Mouse (Mus musculus) MEL (cell line): Measurements from ENCODE around the gene Nos1ap.

Experiments used
- CHD2 ChIP-seq: IDR thresholded peaks from 2 replicates; pipeline ENCODE4 v1.6.1; 2011; ENCODE audit warnings: low read length, improper control_type of control experiment
- CTCF ChIP-seq, 3 experiments: IDR thresholded peaks in 2 of 3; conservative IDR thresholded peaks in 1 of 3; 2 replicates each; pipeline ENCODE4 v1.5.1; 2011 to 2012; ENCODE audit warnings: low read length in 3 of 3, low read depth in 2 of 3, mild to moderate bottlenecking in 2 of 3, improper control_type of control experiment in 1 of 3, inconsistent platforms in 1 of 3, mixed read lengths in 1 of 3, moderate library complexity in 1 of 3; ENCODE audit not compliant: control insufficient read depth in 1 of 3, insufficient read depth in 1 of 3, poor library complexity in 1 of 3, severe bottlenecking in 1 of 3
- JUND ChIP-seq: IDR thresholded peaks from 2 replicates; pipeline ENCODE4 v1.6.1; 2011; ENCODE audit warnings: low read depth, mild to moderate bottlenecking, improper control_type of control experiment, low read length
- MAX ChIP-seq: IDR thresholded peaks from 2 replicates; pipeline ENCODE4 v1.6.1; 2011; ENCODE audit warnings: low read length, improper control_type of control experiment
- NELFE ChIP-seq: IDR thresholded peaks from 2 replicates; pipeline ENCODE4 v1.6.1; 2011; ENCODE audit warnings: low read depth, low read length, improper control_type of control experiment
- POLR2AphosphoS2 ChIP-seq: IDR thresholded peaks from 2 replicates; pipeline ENCODE4 v1.6.1; 2011; ENCODE audit warnings: low read length, improper control_type of control experiment
- RAD21 ChIP-seq: IDR thresholded peaks from 2 replicates; pipeline ENCODE4 v1.6.1; 2011; ENCODE audit warnings: mild to moderate bottlenecking, low read depth, low read length, improper control_type of control experiment
- SMC3 ChIP-seq: IDR thresholded peaks from 2 replicates; pipeline ENCODE4 v1.6.1; 2011; ENCODE audit warnings: low read depth, low read length, improper control_type of control experiment
- TBP ChIP-seq: IDR thresholded peaks from 2 replicates; pipeline ENCODE4 v1.8.0; 2011; ENCODE audit warnings: low read depth, low read length, improper control_type of control experiment
- TCF12 ChIP-seq: IDR thresholded peaks from 2 replicates; pipeline ENCODE4 v1.6.1; 2014; ENCODE audit warnings: low read depth, mild to moderate bottlenecking, inconsistent platforms, low read length, improper control_type of control experiment, moderate library complexity
- USF1 ChIP-seq: IDR thresholded peaks from 2 replicates; pipeline ENCODE4 v1.6.1; 2014; ENCODE audit warnings: low read depth, mild to moderate bottlenecking, inconsistent platforms, low read length, improper control_type of control experiment, moderate library complexity

GRCm38 (mm10) chr1:170631571-170631970 lies 41.9 kb upstream of the Nos1ap start:
- no peak for TF ChIP-seq RAD21
- no peak for TF ChIP-seq TCF12
- no peak for TF ChIP-seq CTCF (IDR thresholded peaks at IDR 0.05 in 2 of 3, conservative IDR thresholded peaks at IDR 0.05 in 1 of 3; ENCODE audit: control insufficient read depth in 1 of 3, insufficient read depth in 1 of 3, low read depth in 2 of 3, low read length in 3 of 3, poor library complexity in 1 of 3, severe bottlenecking in 1 of 3)
- no peak for TF ChIP-seq TBP
- no peak for TF ChIP-seq POLR2AphosphoS2
- no peak for TF ChIP-seq CHD2
- TF ChIP-seq USF1 = no peak
- TF ChIP-seq NELFE = no peak
- TF ChIP-seq SMC3 = no peak
- TF ChIP-seq MAX = no peak
- no peak for TF ChIP-seq JUND
